Mouse (Mus musculus): ENCODE measurements at regions not wholly inside any gene's neighbourhood (a gene's known extent, or its start where the extent isn't known, plus 50 kb on each side); places are given as distances from the start of the nearest gene placed in this dataset.

- Histone ChIP-seq H3K9me3 (ENCODE audit: control insufficient read depth, low read length) (no peaks in the 10 kb centered on the region), H3K36me3 (ENCODE audit: control insufficient read depth, insufficient read depth, low read length) (no peaks in the 10 kb centered on the region), H3K27ac (replicated peaks in 1 of 2; ENCODE audit: control insufficient read depth in 1 of 2, insufficient read depth in 1 of 2, low read depth in 2 of 2, low read length in 2 of 2) (no peak overlapping the region), H3K4me3 (ENCODE audit: control insufficient read depth in 1 of 2, insufficient read depth in 1 of 2, low read depth in 1 of 2, low read length in 2 of 2) (no peak overlapping the region), H3K4me1 (ENCODE audit: control insufficient read depth in 2 of 2, insufficient read depth in 2 of 2, low read length in 2 of 2) (no peaks in the 10 kb centered on the region), H3K4me2 (ENCODE audit: low read length) (no peak overlapping the region), H3K27me3 (ENCODE audit: control insufficient read depth, insufficient read depth, low read length) (no peaks in the 10 kb centered on the region), H3K9ac (ENCODE audit: low read length) (no peak overlapping the region)
- ATAC-seq (ENCODE audit: insufficient number of reproducible peaks, insufficient read depth, low FRiP score, low read depth): no peak
- 65% methylated on average over 1 of the region's 1 CpGs for WGBS
Observed at GRCm38 (mm10) chr3:56427201-56427600, 243.7 kb upstream of the Nbea start.

DNA sequence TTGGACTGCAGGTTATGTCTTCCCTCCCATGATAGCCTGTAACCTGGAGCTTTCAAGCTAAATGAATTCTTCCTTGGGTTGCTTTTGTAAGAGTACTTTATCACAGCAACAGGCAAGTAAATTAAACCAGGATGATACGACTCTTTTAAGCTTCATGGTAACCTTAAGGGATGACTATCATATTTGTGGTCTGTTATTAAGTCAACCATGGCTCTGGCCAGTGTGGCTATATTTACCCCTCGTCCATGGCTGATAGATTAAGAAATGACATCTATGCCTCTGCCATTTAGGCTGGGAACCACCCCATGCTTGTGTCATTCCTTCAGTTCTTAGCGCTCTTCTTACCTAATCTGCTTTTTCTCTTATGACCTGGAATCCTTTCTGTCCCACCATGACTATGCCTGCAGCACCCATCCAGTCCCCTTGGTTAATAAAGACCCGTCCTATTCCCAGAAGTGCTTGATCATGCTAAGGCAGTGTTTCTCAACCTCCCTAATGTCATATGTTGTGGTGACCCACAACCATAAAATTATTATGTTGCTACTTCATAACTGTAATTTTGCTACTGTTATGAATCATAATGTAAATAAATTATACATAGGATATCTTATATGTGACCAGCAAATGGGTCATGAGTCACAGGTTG lies 214.5 kb upstream of the Nbea start:
- Histone ChIP-seq H3K9me3 (ENCODE audit: control insufficient read depth, low read length) (no peaks in the 10 kb centered on the region), H3K4me3 (ENCODE audit: control insufficient read depth in 1 of 2, insufficient read depth in 1 of 2, low read depth in 1 of 2, low read length in 2 of 2) (no peak overlapping the region), H3K4me2 (ENCODE audit: low read length) (no peak overlapping the region), H3K27ac (replicated peaks in 1 of 2; ENCODE audit: control insufficient read depth in 1 of 2, insufficient read depth in 1 of 2, low read depth in 2 of 2, low read length in 2 of 2) (no peak overlapping the region), H3K4me1 (ENCODE audit: control insufficient read depth in 2 of 2, insufficient read depth in 2 of 2, low read length in 2 of 2) (no peaks in the 10 kb centered on the region), H3K36me3 (ENCODE audit: control insufficient read depth, insufficient read depth, low read length) (no peaks in the 10 kb centered on the region), H3K27me3 (ENCODE audit: control insufficient read depth, insufficient read depth, low read length) (no peaks in the 10 kb centered on the region), H3K9ac (ENCODE audit: low read length) (no peak overlapping the region)
- ATAC-seq (ENCODE audit: insufficient number of reproducible peaks, insufficient read depth, low FRiP score, low read depth): no peak
- 76% methylated on average over 4 of the region's 4 CpGs for WGBS

DNA sequence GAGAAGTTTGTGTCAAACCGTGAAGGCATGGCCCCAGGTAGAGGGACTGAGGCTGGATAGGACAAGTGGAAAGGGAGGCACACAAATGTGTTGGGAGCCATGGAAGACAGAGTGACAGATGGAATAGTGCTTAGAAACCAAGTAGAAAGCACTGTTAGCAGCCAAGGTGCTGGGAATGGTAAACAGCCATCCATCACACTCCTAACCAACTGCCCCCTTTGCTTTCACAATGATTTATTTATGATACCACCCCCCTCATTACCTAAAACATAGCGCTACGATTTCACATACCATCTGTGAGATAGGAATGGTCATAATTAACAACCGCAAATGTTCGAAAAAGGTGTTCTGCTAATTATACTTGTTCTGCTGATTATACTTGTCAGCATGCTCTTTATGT lies 209.6 kb upstream of the Nbea start:
- no peak for ATAC-seq (ENCODE audit: insufficient number of reproducible peaks, insufficient read depth, low FRiP score, low read depth)
- 81% methylated on average over 5 of the region's 5 CpGs for WGBS

GRCm38 (mm10) chr3:56380316-56380715 lies 196.8 kb upstream of the Nbea start:
- Histone ChIP-seq H3K9me3 (ENCODE audit: control insufficient read depth, low read length) (no peaks in the 10 kb centered on the region), H3K27ac (replicated peaks in 1 of 2; ENCODE audit: control insufficient read depth in 1 of 2, insufficient read depth in 1 of 2, low read depth in 2 of 2, low read length in 2 of 2) (no peak overlapping the region), H3K36me3 (ENCODE audit: control insufficient read depth, insufficient read depth, low read length) (no peaks in the 10 kb centered on the region), H3K27me3 (ENCODE audit: control insufficient read depth, insufficient read depth, low read length) (no peaks in the 10 kb centered on the region), H3K4me2 (ENCODE audit: low read length) (no peak overlapping the region), H3K4me3 (ENCODE audit: control insufficient read depth in 1 of 2, insufficient read depth in 1 of 2, low read depth in 1 of 2, low read length in 2 of 2) (no peak overlapping the region), H3K9ac (ENCODE audit: low read length) (no peak overlapping the region), H3K4me1 (ENCODE audit: control insufficient read depth in 2 of 2, insufficient read depth in 2 of 2, low read length in 2 of 2) (no peaks in the 10 kb centered on the region)
- no peak for ATAC-seq (ENCODE audit: insufficient number of reproducible peaks, insufficient read depth, low FRiP score, low read depth)

More for the DNA sequence above, 209.6 kb upstream of the Nbea start:
- no peak overlapping the region for H3K4me2 ChIP-seq (ENCODE audit: low read length)
- H3K9ac ChIP-seq (ENCODE audit: low read length): no peak overlapping the region
- H3K27me3 ChIP-seq (ENCODE audit: control insufficient read depth, insufficient read depth, low read length): no peaks in the 10 kb centered on the region
- H3K4me3 ChIP-seq (ENCODE audit: control insufficient read depth in 1 of 2, insufficient read depth in 1 of 2, low read depth in 1 of 2, low read length in 2 of 2): no peak overlapping the region
- H3K27ac ChIP-seq (replicated peaks in 1 of 2; ENCODE audit: control insufficient read depth in 1 of 2, insufficient read depth in 1 of 2, low read depth in 2 of 2, low read length in 2 of 2): no peak overlapping the region
- H3K36me3 ChIP-seq (ENCODE audit: control insufficient read depth, insufficient read depth, low read length): no peaks in the 10 kb centered on the region
- no peaks in the 10 kb centered on the region for H3K4me1 ChIP-seq (ENCODE audit: control insufficient read depth in 2 of 2, insufficient read depth in 2 of 2, low read length in 2 of 2)
- H3K9me3 ChIP-seq (ENCODE audit: control insufficient read depth, low read length): no peaks in the 10 kb centered on the region

GRCm38 (mm10) chr3:56379500-56379899 lies 196.0 kb upstream of the Nbea start:
- no peak overlapping the region for H3K4me2 ChIP-seq (ENCODE audit: low read length)
- 75% methylated on average over 3 of the region's 3 CpGs for WGBS
- H3K4me1 ChIP-seq (ENCODE audit: control insufficient read depth in 2 of 2, insufficient read depth in 2 of 2, low read length in 2 of 2): no peaks in the 10 kb centered on the region
- no peaks in the 10 kb centered on the region for H3K9me3 ChIP-seq (ENCODE audit: control insufficient read depth, low read length)
- no peaks in the 10 kb centered on the region for H3K36me3 ChIP-seq (ENCODE audit: control insufficient read depth, insufficient read depth, low read length)
- no peaks in the 10 kb centered on the region for H3K27me3 ChIP-seq (ENCODE audit: control insufficient read depth, insufficient read depth, low read length)
- no peak overlapping the region for H3K9ac ChIP-seq (ENCODE audit: low read length)
- H3K27ac ChIP-seq (replicated peaks in 1 of 2; ENCODE audit: control insufficient read depth in 1 of 2, insufficient read depth in 1 of 2, low read depth in 2 of 2, low read length in 2 of 2): no peak overlapping the region
- ATAC-seq (ENCODE audit: insufficient number of reproducible peaks, insufficient read depth, low FRiP score, low read depth): no peak
- no peak overlapping the region for H3K4me3 ChIP-seq (ENCODE audit: control insufficient read depth in 1 of 2, insufficient read depth in 1 of 2, low read depth in 1 of 2, low read length in 2 of 2)

- Histone ChIP-seq H3K4me1 (ENCODE audit: control insufficient read depth in 2 of 2, insufficient read depth in 2 of 2, low read length in 2 of 2) (no peaks in the 10 kb centered on the region), H3K27ac (replicated peaks in 1 of 2; ENCODE audit: control insufficient read depth in 1 of 2, insufficient read depth in 1 of 2, low read depth in 2 of 2, low read length in 2 of 2) (no peak overlapping the region), H3K9me3 (ENCODE audit: control insufficient read depth, low read length) (no peaks in the 10 kb centered on the region), H3K9ac (ENCODE audit: low read length) (no peak overlapping the region), H3K4me3 (ENCODE audit: control insufficient read depth in 1 of 2, insufficient read depth in 1 of 2, low read depth in 1 of 2, low read length in 2 of 2) (no peak overlapping the region), H3K4me2 (ENCODE audit: low read length) (no peak overlapping the region), H3K36me3 (ENCODE audit: control insufficient read depth, insufficient read depth, low read length) (no peaks in the 10 kb centered on the region), H3K27me3 (ENCODE audit: control insufficient read depth, insufficient read depth, low read length) (no peaks in the 10 kb centered on the region)
- 75% methylated on average over 2 of the region's 2 CpGs for WGBS
- ATAC-seq (ENCODE audit: insufficient number of reproducible peaks, insufficient read depth, low FRiP score, low read depth): no peak
Observed at GRCm38 (mm10) chr3:56362543-56362942, 179.0 kb upstream of the Nbea start.

DNA sequence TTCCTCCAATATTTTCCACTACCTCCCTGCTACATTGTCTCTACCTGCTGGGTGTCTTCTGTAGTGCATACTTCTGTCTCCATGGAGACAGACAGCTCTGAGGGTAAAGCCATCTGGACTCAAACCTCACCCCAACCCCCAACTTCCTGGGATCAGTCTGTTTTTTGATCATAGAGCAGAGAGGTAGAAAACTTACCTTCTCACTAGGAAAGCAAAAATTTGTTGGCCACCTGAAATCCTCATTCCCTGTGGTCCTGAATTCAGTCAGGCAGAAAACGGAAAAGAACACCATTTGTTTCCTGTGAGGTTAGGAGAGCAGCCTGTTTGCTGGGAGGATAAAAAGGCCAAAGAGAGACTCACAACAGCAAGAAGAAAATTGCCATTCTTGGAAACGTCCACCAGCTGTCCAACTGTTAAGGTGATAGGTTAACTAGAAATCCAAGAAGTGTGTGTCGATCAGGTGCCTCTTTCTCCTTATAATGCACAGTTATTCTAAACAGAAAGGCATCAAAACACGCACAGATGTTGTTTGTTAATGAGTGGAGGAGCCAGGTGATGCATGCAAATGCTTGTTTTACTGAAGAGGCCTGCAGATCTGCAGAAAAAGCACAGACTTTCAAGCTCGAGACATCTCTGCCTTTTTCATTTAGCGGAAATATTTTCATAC lies 173.7 kb upstream of the Nbea start:
- Histone ChIP-seq H3K36me3 (ENCODE audit: control insufficient read depth, insufficient read depth, low read length) (no peaks in the 10 kb centered on the region), H3K27me3 (ENCODE audit: control insufficient read depth, insufficient read depth, low read length) (no peaks in the 10 kb centered on the region), H3K4me2 (ENCODE audit: low read length) (no peak overlapping the region), H3K27ac (replicated peaks in 1 of 2; ENCODE audit: control insufficient read depth in 1 of 2, insufficient read depth in 1 of 2, low read depth in 2 of 2, low read length in 2 of 2) (no peak overlapping the region), H3K9me3 (ENCODE audit: control insufficient read depth, low read length) (no peaks in the 10 kb centered on the region), H3K4me1 (ENCODE audit: control insufficient read depth in 2 of 2, insufficient read depth in 2 of 2, low read length in 2 of 2) (no peaks in the 10 kb centered on the region), H3K9ac (ENCODE audit: low read length) (no peak overlapping the region), H3K4me3 (ENCODE audit: control insufficient read depth in 1 of 2, insufficient read depth in 1 of 2, low read depth in 1 of 2, low read length in 2 of 2) (no peak overlapping the region)
- no peak for ATAC-seq (ENCODE audit: insufficient number of reproducible peaks, insufficient read depth, low FRiP score, low read depth)
- WGBS: 70% methylated on average over 6 of the region's 6 CpGs
